Mouse (Mus musculus): Measurements from ENCODE around the gene Zbtb42.

The Zbtb42 gene

DNA sequence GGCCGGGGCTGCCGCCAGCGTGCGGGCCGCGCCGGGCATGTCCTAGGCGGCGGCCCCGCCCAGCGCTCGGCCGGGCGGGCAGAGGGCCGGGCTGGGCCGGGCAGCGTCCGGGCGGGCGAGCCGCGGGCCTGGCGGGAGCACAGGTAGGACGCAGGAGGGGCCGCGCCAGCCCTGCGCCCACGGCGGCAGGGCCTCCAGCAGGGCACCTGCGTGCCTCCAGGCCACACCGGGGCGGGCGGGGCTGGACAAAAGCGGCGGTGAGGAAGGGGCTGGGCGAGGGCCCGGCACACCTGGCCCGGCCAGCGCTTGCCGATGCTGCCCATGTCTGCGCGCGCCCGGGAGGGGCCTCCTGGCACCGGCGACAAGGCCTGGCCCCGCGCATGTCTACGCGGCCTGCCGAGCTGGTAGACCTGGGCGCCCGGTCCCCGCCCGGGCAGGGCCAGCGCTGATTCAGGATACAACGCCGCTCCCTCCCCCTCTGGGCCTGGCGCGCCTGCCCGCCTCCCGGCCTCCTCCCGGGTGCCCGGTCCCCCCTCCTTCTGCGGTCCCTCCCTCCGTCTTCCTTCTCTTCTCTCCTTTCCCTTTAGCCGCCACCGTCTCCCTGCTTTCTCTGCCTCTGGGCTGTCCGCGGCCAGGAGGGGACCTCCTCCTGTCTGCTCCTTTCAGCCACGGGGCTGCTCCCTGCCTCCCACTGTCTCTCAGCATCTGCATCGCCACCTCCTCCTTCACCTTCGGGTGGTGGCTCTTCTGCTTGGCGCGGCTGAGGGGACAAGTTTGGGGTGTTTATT, 43.8 kb downstream of the Zbtb42 start:
- no peaks in the 10 kb centered on the region for H3K27me3 ChIP-seq (ENCODE audit: control insufficient read depth, insufficient read depth, low read length, poor library complexity, severe bottlenecking)
- H3K36me3 ChIP-seq (ENCODE audit: control insufficient read depth, insufficient read depth, low read length, poor library complexity, severe bottlenecking), result no peaks in the 10 kb centered on the region
- DNase-seq (ENCODE audit: low read depth, low spot score), result peak; percentile 27

DNA sequence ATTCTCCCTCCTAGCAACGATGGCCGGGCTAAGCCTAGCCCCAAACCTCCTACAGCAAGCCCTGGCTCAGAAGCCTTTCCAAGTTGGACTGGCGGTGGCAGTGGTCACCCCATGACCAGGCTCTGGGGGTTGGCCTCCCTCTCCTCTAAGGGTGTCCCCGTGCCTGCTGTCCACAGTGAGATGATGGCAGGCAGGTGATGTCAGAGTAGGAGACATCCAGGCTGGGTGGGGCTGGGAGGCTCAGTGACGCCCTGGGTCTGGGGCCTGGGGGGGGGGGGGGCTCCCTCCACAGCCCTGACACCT, 44.4 kb downstream of the Zbtb42 start:
- no peak for DNase-seq (ENCODE audit: low read depth, low spot score)
- no peaks in the 10 kb centered on the region for H3K36me3 ChIP-seq (ENCODE audit: control insufficient read depth, insufficient read depth, low read length, poor library complexity, severe bottlenecking)
- no peaks in the 10 kb centered on the region for H3K27me3 ChIP-seq (ENCODE audit: control insufficient read depth, insufficient read depth, low read length, poor library complexity, severe bottlenecking)

DNA sequence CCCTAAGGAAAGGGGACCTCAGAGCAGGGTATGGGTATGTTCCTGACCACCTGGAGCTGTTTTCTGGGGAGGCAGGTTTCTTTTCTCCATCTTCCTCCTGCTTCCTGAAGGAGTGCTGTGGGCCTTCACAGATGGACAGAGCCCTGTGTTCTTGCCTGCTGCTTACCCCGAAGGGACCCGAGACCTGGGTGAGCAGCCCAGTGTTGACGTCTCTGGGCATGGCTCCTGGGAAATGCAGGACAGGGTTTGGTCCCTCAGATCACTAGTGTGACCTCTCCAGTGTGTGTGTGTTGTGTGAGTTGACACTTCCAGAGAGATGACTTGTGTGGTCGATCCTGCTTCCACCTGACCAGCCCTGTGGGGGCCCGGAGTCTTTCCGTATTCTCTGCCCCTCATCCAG, 44.8 kb downstream of the Zbtb42 start:
- no peak for DNase-seq (ENCODE audit: low read depth, low spot score)
- H3K27me3 ChIP-seq (ENCODE audit: control insufficient read depth, insufficient read depth, low read length, poor library complexity, severe bottlenecking), result no peaks in the 10 kb centered on the region

DNA sequence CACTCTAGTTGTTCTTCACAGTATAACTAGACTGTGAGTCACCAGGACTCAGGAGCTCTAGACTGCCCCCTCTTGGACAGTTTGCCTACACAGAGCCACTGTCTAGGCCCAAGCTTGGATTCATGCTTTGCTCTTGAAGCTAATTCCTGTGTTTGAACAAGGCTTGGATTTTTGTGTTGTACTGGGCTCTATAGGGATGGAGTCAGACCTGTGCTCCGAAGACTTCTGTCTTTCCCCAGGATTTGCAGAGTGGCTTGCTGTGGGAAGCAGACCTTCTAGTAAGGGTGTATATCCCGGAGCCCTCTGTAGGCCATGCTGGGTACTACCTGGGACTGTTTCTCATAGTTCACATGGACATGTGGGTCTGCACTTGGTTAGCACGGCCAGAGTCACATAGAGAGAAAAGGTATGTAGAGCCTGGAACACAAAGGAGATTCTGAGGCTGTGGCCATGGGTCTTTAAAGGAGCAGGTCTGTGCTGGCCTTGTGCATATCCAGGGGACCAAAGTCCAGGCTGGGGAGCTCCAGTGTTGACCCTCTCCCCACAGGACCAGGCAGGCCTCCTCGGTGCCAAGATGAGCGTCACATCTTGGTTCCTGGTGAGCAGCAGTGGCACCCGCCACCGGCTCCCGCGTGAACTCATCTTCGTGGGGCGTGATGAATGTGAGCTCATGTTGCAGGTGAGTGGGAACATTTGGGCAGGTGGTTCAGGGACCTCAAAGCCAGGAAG, 45.6 kb downstream of the Zbtb42 start:
- H3K27me3 ChIP-seq (ENCODE audit: control insufficient read depth, insufficient read depth, low read length, poor library complexity, severe bottlenecking), result no peaks in the 10 kb centered on the region
- H3K36me3 ChIP-seq (ENCODE audit: control insufficient read depth, insufficient read depth, low read length, poor library complexity, severe bottlenecking), result no peaks in the 10 kb centered on the region
- DNase-seq (ENCODE audit: low read depth, low spot score), result peak; percentile 82

More for the DNA sequence above, 44.8 kb downstream of the Zbtb42 start:
- H3K36me3 ChIP-seq (ENCODE audit: control insufficient read depth, insufficient read depth, low read length, poor library complexity, severe bottlenecking), result no peaks in the 10 kb centered on the region

DNA sequence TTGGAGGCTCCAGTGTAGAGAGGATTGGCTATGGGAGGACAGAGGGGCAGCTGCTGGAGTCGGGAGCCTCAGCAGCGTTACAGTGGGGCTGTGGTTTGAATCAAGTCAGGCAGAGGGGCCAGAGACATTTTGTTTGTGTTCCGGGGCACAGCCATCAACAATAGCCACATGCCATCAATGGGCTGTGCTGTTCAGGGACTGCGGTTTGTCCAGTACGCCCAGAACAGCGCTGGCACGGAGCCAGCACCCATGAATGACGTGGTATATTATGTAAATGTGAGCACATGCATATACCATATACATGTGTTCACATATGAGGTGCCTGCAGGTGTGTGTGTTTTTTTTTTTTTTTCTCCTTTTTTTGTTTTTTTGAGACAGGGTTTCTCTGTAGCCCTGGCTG, 49.2 kb downstream of the Zbtb42 start:
- Histone ChIP-seq H3K27me3 (ENCODE audit: control insufficient read depth, insufficient read depth, low read length, poor library complexity, severe bottlenecking) (no peaks in the 10 kb centered on the region), H3K36me3 (ENCODE audit: control insufficient read depth, insufficient read depth, low read length, poor library complexity, severe bottlenecking) (no peaks in the 10 kb centered on the region)
- DNase-seq (ENCODE audit: low read depth, low spot score), result no peak

DNA sequence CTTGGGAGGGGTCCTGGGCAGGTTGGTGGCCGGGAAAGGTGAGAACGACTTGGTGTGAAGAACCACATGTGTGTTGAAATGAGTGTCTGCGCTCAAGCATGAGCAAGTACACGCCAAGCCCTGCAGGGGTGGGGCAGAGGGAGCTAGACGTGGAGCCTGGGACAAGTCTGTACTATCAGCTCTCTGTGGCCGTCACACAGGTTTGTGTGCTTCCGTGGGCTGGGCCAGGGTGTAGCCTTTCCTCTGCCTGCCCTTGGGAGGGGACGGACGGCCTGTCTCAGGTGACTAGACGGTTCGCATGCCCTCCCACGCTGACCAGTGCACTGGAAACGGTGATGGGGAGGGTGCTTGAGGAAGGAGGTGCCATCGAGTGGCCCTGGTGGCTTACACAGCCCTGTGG, 52.2 kb downstream of the Zbtb42 start:
- no peaks in the 10 kb centered on the region for H3K36me3 ChIP-seq (ENCODE audit: control insufficient read depth, insufficient read depth, low read length, poor library complexity, severe bottlenecking)
- DNase-seq (ENCODE audit: low read depth, low spot score), result no peak
- H3K27me3 ChIP-seq (ENCODE audit: control insufficient read depth, insufficient read depth, low read length, poor library complexity, severe bottlenecking), result no peaks in the 10 kb centered on the region

All from splenic B cell, adult 2 months (primary cell).